Mouse (Mus musculus): ENCODE measurements around the gene St8sia1. TPM values are rescaled to one million over a fixed set of nuclear protein-coding genes. Genes with fewer than 3 reads are reported as not detected.
A peak's percentile ranks its signal among the peaks of the same experiment; 100 is the strongest.
"Not testable (repeated sequence)": the region's sequence is repeated elsewhere in the genome, so short reads cannot be mapped to it uniquely, and the experiment has no call there.

St8sia1 gene
- polyA plus RNA-seq, 1 experiment from 2014 or later, result 4.2 TPM

GRCm38 (mm10) chr6:142986706-142987105, 22.5 kb upstream of the St8sia1 start:
- H3K27ac ChIP-seq (ENCODE audit: low read length); H3K9ac ChIP-seq (replicated peaks; ENCODE audit: low read length); ATAC-seq (ENCODE audit: low FRiP score, low TSS enrichment); H3K27me3 ChIP-seq (ENCODE audit: insufficient read depth, low read length); H3K4me2 ChIP-seq (replicated peaks; ENCODE audit: low read depth, low read length); H3K9me3 ChIP-seq (ENCODE audit: low read length); H3K4me3 ChIP-seq (ENCODE audit: low read length); H3K4me1 ChIP-seq (ENCODE audit: insufficient read depth, low read length); H3K36me3 ChIP-seq (ENCODE audit: insufficient read depth, low read length): not testable (repeated sequence)
- 75% methylated on average over 9 of the region's 9 CpGs for WGBS

GRCm38 (mm10) chr6:142985561-142986238, 21.4 kb upstream of the St8sia1 start:
- ATAC-seq (ENCODE audit: low FRiP score, low TSS enrichment); H3K27me3 ChIP-seq (ENCODE audit: insufficient read depth, low read length); H3K9ac ChIP-seq (replicated peaks; ENCODE audit: low read length); H3K36me3 ChIP-seq (ENCODE audit: insufficient read depth, low read length); H3K4me2 ChIP-seq (replicated peaks; ENCODE audit: low read depth, low read length); H3K4me3 ChIP-seq (ENCODE audit: low read length); H3K27ac ChIP-seq (ENCODE audit: low read length); H3K9me3 ChIP-seq (ENCODE audit: low read length); H3K4me1 ChIP-seq (ENCODE audit: insufficient read depth, low read length): not testable (repeated sequence)
- WGBS, result 93% methylated on average over 9 of the region's 9 CpGs

- WGBS, result 32% methylated on average over 6 of the region's 6 CpGs
- Histone ChIP-seq H3K27ac (ENCODE audit: low read length) (no peak overlapping the region), H3K4me3 (ENCODE audit: low read length) (no peak overlapping the region), H3K4me1 (ENCODE audit: insufficient read depth, low read length) (0 out of 2 replicates have a peak, but pooled peaks cover 4% of the 10 kb centered on the region), H3K9me3 (ENCODE audit: low read length) (no peaks in the 10 kb centered on the region), H3K4me2 (replicated peaks; ENCODE audit: low read depth, low read length) (0 out of 2 replicates have a peak overlapping the region, but pooled peaks have one; percentile 2), H3K36me3 (ENCODE audit: insufficient read depth, low read length) (no peaks in the 10 kb centered on the region), H3K27me3 (ENCODE audit: insufficient read depth, low read length) (no peaks in the 10 kb centered on the region), H3K9ac (replicated peaks; ENCODE audit: low read length) (no peak overlapping the region)
- no peak for ATAC-seq (ENCODE audit: low FRiP score, low TSS enrichment)
These were observed 15.7 kb upstream of the St8sia1 start for GRCm38 (mm10) chr6:142979665-142980660.

GRCm38 (mm10) chr6:142977221-142977620, 13.0 kb upstream of the St8sia1 start:
- 53% methylated on average over 1 of the region's 1 CpGs for WGBS
- Histone ChIP-seq H3K9ac (replicated peaks; ENCODE audit: low read length) (no peak overlapping the region), H3K27me3 (ENCODE audit: insufficient read depth, low read length) (no peaks in the 10 kb centered on the region), H3K4me1 (ENCODE audit: insufficient read depth, low read length) (0 out of 2 replicates have a peak, but pooled peaks cover 4% of the 10 kb centered on the region), H3K4me3 (ENCODE audit: low read length) (no peak overlapping the region), H3K4me2 (replicated peaks; ENCODE audit: low read depth, low read length) (no peak overlapping the region), H3K36me3 (ENCODE audit: insufficient read depth, low read length) (no peaks in the 10 kb centered on the region), H3K9me3 (ENCODE audit: low read length) (no peaks in the 10 kb centered on the region), H3K27ac (ENCODE audit: low read length) (no peak overlapping the region)
- ATAC-seq (ENCODE audit: low FRiP score, low TSS enrichment), result no peak

GRCm38 (mm10) chr6:142973289-142973688, 9.0 kb upstream of the St8sia1 start:
- Histone ChIP-seq H3K4me2 (replicated peaks; ENCODE audit: low read depth, low read length) (no peak overlapping the region), H3K9ac (replicated peaks; ENCODE audit: low read length) (no peak overlapping the region), H3K27me3 (ENCODE audit: insufficient read depth, low read length) (no peaks in the 10 kb centered on the region), H3K4me1 (ENCODE audit: insufficient read depth, low read length) (no peaks in the 10 kb centered on the region), H3K27ac (ENCODE audit: low read length) (no peak overlapping the region), H3K9me3 (ENCODE audit: low read length) (no peaks in the 10 kb centered on the region), H3K36me3 (ENCODE audit: insufficient read depth, low read length) (no peaks in the 10 kb centered on the region), H3K4me3 (ENCODE audit: low read length) (no peak overlapping the region)
- ATAC-seq (ENCODE audit: low FRiP score, low TSS enrichment), result no peak
- WGBS, result 84% methylated on average over 7 of the region's 7 CpGs

GRCm38 (mm10) chr6:142972205-142972604, 8.0 kb upstream of the St8sia1 start:
- Histone ChIP-seq H3K4me2 (replicated peaks; ENCODE audit: low read depth, low read length) (no peak overlapping the region), H3K27me3 (ENCODE audit: insufficient read depth, low read length) (no peaks in the 10 kb centered on the region), H3K9me3 (ENCODE audit: low read length) (no peaks in the 10 kb centered on the region), H3K27ac (ENCODE audit: low read length) (no peak overlapping the region), H3K4me3 (ENCODE audit: low read length) (no peak overlapping the region), H3K9ac (replicated peaks; ENCODE audit: low read length) (no peak overlapping the region), H3K36me3 (ENCODE audit: insufficient read depth, low read length) (no peaks in the 10 kb centered on the region), H3K4me1 (ENCODE audit: insufficient read depth, low read length) (no peaks in the 10 kb centered on the region)
- 64% methylated on average over 2 of the region's 2 CpGs for whole genome bisulfite sequencing
- ATAC-seq (ENCODE audit: low FRiP score, low TSS enrichment), result no peak

GRCm38 (mm10) chr6:142967407-142967806, 3.2 kb upstream of the St8sia1 start:
- Histone ChIP-seq H3K36me3 (ENCODE audit: insufficient read depth, low read length) (no peaks in the 10 kb centered on the region), H3K9ac (replicated peaks; ENCODE audit: low read length) (no peak overlapping the region), H3K4me1 (ENCODE audit: insufficient read depth, low read length) (peaks cover 3% of the 10 kb centered on the region; the same call in 1 of the 2 replicates), H3K9me3 (ENCODE audit: low read length) (no peaks in the 10 kb centered on the region), H3K4me3 (ENCODE audit: low read length) (no peak overlapping the region), H3K27ac (ENCODE audit: low read length) (no peak overlapping the region), H3K27me3 (ENCODE audit: insufficient read depth, low read length) (peaks cover 15% of the 10 kb centered on the region), H3K4me2 (replicated peaks; ENCODE audit: low read depth, low read length) (no peak overlapping the region)
- ATAC-seq (ENCODE audit: low FRiP score, low TSS enrichment), result no peak
- 94% methylated on average over 1 of the region's 1 CpGs for WGBS

- Histone ChIP-seq H3K4me1 (ENCODE audit: insufficient read depth, low read length) (peaks cover 3% of the 10 kb centered on the region; the same call in 1 of the 2 replicates), H3K9me3 (ENCODE audit: low read length) (no peaks in the 10 kb centered on the region), H3K27ac (ENCODE audit: low read length) (peak overlapping the region; percentile 63), H3K36me3 (ENCODE audit: insufficient read depth, low read length) (no peaks in the 10 kb centered on the region), H3K4me3 (ENCODE audit: low read length) (peak overlapping the region; percentile 65), H3K27me3 (ENCODE audit: insufficient read depth, low read length) (peaks cover 16% of the 10 kb centered on the region), H3K9ac (replicated peaks; ENCODE audit: low read length) (peak overlapping the region; percentile 67), H3K4me2 (replicated peaks; ENCODE audit: low read depth, low read length) (peak overlapping the region; percentile 99)
- ATAC-seq (ENCODE audit: low FRiP score, low TSS enrichment), result peak; percentile 94
- WGBS, result under 1% methylated on average over 39 of the region's 39 CpGs
These were observed 506 bp upstream of the St8sia1 start for GRCm38 (mm10) chr6:142964531-142965385.

- peak overlapping the region; percentile 65 for H3K4me3 ChIP-seq (ENCODE audit: low read length)
- H3K9me3 ChIP-seq (ENCODE audit: low read length), result no peaks in the 10 kb centered on the region
- H3K9ac ChIP-seq (replicated peaks; ENCODE audit: low read length), result peak overlapping the region; percentile 67
- H3K4me2 ChIP-seq (replicated peaks; ENCODE audit: low read depth, low read length), result peak overlapping the region; percentile 99
- ATAC-seq (ENCODE audit: low FRiP score, low TSS enrichment), result peak; percentile 21; the same call in 1 of the 2 replicates
- no peaks in the 10 kb centered on the region for H3K36me3 ChIP-seq (ENCODE audit: insufficient read depth, low read length)
- H3K4me1 ChIP-seq (ENCODE audit: insufficient read depth, low read length), result peaks cover 3% of the 10 kb centered on the region; the same call in 1 of the 2 replicates
- peaks cover 16% of the 10 kb centered on the region for H3K27me3 ChIP-seq (ENCODE audit: insufficient read depth, low read length)
- H3K27ac ChIP-seq (ENCODE audit: low read length), result no peak overlapping the region
- WGBS, result 20% methylated on average over 30 of the region's 30 CpGs
These were observed 674 bp downstream of the St8sia1 start for GRCm38 (mm10) chr6:142963480-142964075.

Measured in kidney, embryonic 16.5 days (tissue).